Mouse (Mus musculus): Measurements from ENCODE around the gene Gsdme.
A peak's percentile ranks its signal among the peaks of the same experiment; 100 is the strongest.

The Gsdme gene

GRCm38 (mm10) chr6:50263670-50264069 lies at the start of gene Gsdme:
Gene Gsdme, minus strand, starts transcription at chr6:50263862.
- peak; percentile 50 for DNase-seq (ENCODE audit: low read depth)

- DNase-seq (ENCODE audit: low read depth) = peak; percentile 82
Measured at GRCm38 (mm10) chr6:50312647-50313046, 49.0 kb upstream of the Gsdme start.

- no peak for DNase-seq (ENCODE audit: low read depth)
Measured at GRCm38 (mm10) chr6:50309019-50309418, 45.4 kb upstream of the Gsdme start.

- peak; percentile 19 for DNase-seq (ENCODE audit: low read depth)
Measured at GRCm38 (mm10) chr6:50306625-50307024, 43.0 kb upstream of the Gsdme start.

GRCm38 (mm10) chr6:50304949-50305491 lies 41.4 kb upstream of the Gsdme start:
- peak; percentile 75 for DNase-seq (ENCODE audit: low read depth)

GRCm38 (mm10) chr6:50301121-50301520 lies 37.5 kb upstream of the Gsdme start:
- DNase-seq (ENCODE audit: low read depth) = no peak

GRCm38 (mm10) chr6:50300622-50301021 lies 37.0 kb upstream of the Gsdme start:
- no peak for DNase-seq (ENCODE audit: low read depth)

- DNase-seq (ENCODE audit: low read depth) = no peak
Measured at GRCm38 (mm10) chr6:50299071-50299470, 35.4 kb upstream of the Gsdme start.

- no peak for DNase-seq (ENCODE audit: low read depth)
Measured at GRCm38 (mm10) chr6:50297671-50298070, 34.0 kb upstream of the Gsdme start.

- no peak for DNase-seq (ENCODE audit: low read depth)
Measured at GRCm38 (mm10) chr6:50295136-50295535, 31.5 kb upstream of the Gsdme start.

GRCm38 (mm10) chr6:50294128-50294527 lies 30.5 kb upstream of the Gsdme start:
- peak; percentile 93 for DNase-seq (ENCODE audit: low read depth)

- DNase-seq (ENCODE audit: low read depth) = peak; percentile 89
Measured at GRCm38 (mm10) chr6:50291650-50292049, 28.0 kb upstream of the Gsdme start.

- no peak for DNase-seq (ENCODE audit: low read depth)
Measured at GRCm38 (mm10) chr6:50286881-50287280, 23.2 kb upstream of the Gsdme start.

GRCm38 (mm10) chr6:50279642-50280041 lies 16.0 kb upstream of the Gsdme start:
- no peak for DNase-seq (ENCODE audit: low read depth)

- no peak for DNase-seq (ENCODE audit: low read depth)
Measured at GRCm38 (mm10) chr6:50273947-50274346, 10.3 kb upstream of the Gsdme start.

GRCm38 (mm10) chr6:50273416-50273815 lies 9.8 kb upstream of the Gsdme start:
- no peak for DNase-seq (ENCODE audit: low read depth)

GRCm38 (mm10) chr6:50262310-50262709 lies 1.4 kb downstream of the Gsdme start:
- DNase-seq (ENCODE audit: low read depth) = no peak

GRCm38 (mm10) chr6:50261922-50262261 lies 1.8 kb downstream of the Gsdme start:
- DNase-seq (ENCODE audit: low read depth) = no peak

GRCm38 (mm10) chr6:50261201-50261921 lies 2.3 kb downstream of the Gsdme start:
- DNase-seq (ENCODE audit: low read depth) = no peak

GRCm38 (mm10) chr6:50255356-50255755 lies 8.3 kb downstream of the Gsdme start:
- no peak for DNase-seq (ENCODE audit: low read depth)

- DNase-seq (ENCODE audit: low read depth) = peak; percentile 99
Measured at GRCm38 (mm10) chr6:50254723-50255184, 8.9 kb downstream of the Gsdme start.

- peak; percentile 90 for DNase-seq (ENCODE audit: low read depth)
Measured at GRCm38 (mm10) chr6:50252690-50253089, 11.0 kb downstream of the Gsdme start.

- DNase-seq (ENCODE audit: low read depth) = no peak
Measured at GRCm38 (mm10) chr6:50247791-50248190, 15.9 kb downstream of the Gsdme start.

- DNase-seq (ENCODE audit: low read depth) = peak; percentile 63
Measured at GRCm38 (mm10) chr6:50247356-50247755, 16.3 kb downstream of the Gsdme start.
